Mouse (Mus musculus) mature B cell (primary cell): ENCODE data around the gene Pawr.

Source experiments
- in situ Hi-C: fragments of 300-500 bp; cut with MboI; formaldehyde crosslinking; loops from 2 replicates; pipeline ENCODE4 v1.14.3; 2019

Pawr gene

DNA sequence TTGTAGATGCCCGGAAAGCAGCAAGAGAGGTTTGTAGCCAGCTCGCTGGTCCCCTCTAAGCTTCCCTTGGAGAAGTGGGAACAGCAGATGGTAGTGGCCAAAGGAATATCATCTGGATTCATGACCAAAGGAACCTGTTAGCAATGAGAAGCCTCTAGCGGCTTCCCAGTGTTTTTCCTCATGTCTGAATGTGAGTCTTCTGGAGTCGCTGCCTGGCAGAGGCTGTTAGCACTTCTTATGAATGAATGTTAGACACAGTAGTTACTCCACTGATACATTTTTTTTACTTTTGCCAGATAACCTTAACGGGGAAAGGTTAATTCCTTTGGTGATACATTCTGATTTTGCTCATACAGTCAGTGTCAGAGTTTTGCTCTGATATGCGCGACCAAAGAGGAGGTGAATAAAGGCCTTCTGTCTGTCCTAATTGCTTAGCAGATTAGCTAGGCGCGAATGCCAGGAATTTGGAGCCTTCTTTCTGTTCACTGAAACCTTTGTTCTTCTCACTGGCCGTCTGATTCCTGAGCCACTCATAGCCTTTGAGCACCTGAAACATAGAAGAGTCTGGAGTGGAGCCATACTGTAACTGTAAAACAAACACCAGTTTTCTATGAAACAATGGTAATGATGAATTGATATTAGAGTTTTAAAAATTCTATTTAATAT is 22.9 kb downstream of the Pawr start:
- in situ Hi-C loops: no loop called here

DNA sequence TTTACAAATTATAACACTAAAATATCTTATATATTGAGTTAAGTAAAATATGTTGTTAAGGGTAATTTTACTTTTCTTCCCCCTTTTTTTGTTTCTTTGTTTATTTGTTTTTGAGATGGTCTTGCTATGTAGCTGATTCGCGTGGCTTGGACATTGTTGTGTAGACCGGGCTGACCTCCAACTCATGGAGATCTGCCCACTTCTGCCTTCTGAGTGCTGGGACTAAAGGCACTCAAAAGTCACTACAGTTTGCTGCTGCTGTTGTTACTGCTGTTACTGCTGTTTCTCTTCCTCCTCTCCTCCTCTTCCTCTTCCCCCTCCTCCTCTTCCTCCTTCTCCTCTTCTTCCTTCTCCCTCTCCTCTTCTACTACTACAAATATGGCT is 23.5 kb downstream of the Pawr start:
- in situ Hi-C loops: no loop called here

DNA sequence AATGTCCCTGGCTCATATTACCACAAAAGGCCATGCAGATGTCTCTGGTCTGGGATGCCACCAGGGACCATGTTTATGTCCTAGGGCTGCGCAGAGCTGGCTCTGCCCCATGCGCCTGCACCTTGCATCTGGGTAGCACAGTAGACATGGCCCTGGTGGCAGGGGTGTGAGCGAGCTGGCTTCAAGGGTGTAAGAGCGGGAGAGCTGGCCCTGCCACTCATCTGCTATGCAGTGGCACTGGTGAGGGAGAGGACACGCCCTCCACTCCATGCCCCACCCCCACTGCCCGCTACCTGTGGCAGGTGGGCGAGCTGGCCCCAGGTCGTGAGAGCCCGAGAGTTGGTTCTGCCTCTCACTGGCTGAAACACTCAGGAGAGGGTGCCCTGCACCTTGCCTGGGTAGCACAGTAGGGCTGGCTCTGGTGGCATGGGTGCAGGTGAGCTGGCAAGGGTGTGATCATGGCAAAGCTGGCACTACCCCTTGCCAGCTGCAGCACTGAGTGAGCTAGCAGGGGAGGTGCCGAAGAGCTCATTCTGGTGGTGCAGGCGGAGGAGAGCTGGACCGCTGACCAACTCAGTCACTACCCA is 24.8 kb downstream of the Pawr start:
- in situ Hi-C loops: no loop called here

DNA sequence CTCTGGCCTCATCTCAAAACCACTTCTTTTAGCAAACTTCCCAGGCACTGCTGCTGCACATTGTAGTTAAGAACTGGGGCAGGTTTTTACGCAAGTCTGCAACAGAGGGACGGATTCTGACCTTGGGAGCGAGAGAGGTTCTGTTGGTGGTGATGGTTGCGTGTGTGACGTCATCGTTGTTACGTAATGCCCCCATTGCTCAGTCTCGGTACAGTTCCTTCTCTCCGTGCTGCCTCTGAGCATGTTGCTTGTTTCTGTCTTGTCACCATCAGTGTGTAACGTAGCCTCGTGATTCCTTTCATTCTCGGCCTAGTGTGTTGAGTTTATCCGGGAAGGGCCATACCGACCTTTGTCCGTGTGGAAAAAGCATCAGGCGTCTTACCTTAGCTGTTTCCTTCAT is 28.1 kb downstream of the Pawr start:
- in situ Hi-C loops: no loop called here

DNA sequence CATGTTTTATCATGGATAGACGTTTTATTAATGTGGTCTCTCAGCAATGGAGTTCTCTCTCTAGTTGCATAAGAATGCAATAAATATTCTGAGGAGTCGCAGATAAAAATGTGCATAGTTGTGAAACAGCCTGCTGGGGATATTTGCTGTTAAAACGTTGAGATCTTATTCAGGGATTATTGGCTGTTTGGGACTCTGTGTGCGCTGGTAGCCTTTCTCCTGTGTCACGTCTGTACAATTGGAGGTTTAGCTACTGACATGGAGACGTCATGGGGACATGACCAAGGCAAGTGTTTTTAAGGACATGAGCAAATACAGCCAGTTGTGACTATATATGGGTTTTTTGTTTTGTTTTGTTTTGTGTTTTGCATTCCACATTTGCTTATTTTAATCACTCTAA is 28.9 kb downstream of the Pawr start:
- in situ Hi-C loops: no loop called here

DNA sequence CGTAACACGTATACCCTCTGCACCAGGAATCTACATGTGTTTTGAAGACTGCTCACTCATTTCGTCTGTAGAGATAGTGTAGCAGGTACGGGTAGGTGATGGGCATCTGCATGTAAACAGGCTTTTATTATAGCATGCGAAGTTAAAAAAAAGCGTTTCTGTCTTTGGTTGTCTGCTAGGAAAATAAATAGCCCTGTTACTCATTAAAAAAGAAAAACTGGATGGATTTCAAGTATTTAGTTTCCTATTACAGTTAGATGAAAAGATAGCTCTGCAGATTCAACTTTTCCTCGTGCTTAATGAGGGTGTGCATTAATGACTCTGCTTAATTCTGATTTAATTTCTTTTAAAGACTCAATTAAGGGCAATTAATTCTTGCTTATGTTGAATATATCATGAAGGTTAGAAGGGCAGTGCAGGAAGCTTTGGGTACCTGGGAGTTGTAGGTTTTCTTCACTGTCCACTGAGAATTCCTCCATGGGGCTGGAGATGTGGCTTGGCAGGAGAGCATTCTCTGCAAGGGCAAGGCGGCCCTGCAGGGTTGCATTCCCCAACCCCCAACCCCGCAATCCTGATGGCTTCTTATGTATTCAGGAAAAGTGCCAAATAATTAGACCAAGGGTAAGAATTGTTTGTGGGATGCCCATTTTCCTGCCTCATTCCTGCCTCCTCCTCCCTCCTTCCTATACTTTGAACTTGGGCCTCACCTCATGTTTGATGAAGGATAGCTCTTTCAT is 29.7 kb downstream of the Pawr start:
- in situ Hi-C loops: no loop called here

DNA sequence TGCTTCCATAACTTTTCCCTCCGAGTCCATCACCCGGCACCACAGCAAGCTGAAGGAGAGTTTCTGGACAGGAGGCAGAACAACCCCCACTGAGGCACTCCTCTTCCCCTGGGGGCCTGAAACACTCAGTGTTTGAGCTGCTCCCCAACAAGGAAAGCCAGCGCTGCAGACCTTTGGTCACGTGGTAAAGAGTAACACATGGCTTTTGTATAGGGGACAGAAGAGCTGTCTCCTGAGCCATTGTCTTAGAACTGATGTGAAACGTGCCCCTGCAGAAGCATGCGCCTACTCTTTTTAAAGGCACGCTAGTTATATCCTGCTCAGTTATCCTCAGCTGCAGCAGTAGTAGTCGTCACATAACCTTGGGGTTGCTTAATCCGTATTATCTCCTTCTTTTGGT is 32.0 kb downstream of the Pawr start:
- in situ Hi-C loops: no loop called here

DNA sequence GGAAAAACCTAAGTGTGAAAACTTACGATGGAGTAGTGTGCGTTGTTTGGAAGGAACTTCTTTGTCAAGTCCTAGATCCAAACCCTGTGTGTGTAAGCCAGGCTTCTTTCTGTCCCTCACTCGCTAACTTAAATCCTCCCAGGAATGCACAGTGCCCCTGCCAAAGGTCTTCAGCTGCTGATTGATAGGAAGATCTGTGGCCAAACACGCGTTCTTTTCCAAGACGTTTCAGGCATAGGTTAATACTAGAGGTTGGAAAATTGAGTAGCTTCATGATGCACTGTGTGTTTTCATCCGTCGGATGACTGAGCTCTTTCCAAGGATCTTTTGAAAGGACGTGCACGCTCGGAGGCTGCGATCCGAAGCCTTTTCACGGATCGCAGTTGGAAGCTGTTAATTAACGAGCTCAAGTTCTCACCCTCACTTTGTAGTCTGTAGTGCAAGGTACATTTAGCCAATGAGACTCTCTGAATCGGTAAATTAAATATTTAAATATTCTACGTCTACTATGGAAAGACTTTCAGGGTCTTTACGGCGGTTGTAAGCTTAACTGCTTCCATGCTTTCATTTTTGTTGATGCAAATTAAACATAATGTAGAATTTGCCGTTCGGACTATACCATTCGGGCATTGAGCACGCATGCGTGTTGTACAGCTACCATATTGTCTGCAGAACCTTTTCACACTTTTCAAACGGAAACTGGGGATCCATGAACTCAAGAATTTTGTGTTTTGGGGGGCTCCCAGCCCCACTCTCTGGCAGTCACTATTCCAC is 33.2 kb downstream of the Pawr start:
- in situ Hi-C loops: no loop called here

DNA sequence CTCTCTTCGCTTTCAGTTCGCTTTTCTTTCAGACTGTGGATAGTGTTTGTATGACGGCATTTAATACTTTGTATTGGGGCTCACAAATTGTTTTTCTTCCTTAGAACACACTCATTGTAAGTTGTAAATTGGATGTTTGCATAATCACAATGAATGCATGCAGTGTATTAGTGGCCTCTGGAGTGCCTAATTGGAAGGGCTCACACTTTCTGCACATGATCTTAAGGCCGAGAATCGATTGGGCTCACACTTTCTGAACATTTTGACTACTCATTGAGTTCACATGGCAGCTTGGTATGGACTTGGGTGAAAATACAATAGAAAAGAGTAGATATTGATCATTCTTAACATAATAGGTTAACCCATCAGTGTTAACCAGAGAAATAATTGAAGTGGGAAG is 34.3 kb downstream of the Pawr start:
- in situ Hi-C loops: no loop called here

DNA sequence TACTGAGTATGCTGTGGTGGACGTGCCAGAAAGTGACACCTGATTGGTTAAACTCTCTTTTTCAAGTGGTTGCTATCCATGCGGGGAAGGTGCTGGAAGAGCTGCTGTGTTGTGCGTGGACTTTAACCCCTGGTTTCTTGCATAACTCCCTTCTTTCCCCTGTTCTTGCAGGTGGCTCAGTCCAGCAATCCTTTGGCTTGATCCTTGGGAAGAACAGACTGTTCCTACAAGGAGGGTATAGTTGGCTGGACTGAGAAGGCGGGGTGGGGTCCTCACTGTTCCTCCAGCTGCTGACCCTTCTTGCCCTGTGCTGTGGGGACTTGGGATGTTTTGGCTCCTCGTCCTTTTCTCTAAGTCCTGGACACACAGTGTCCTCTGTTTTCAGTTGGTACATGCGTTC is 36.4 kb downstream of the Pawr start:
- in situ Hi-C loops: no loop called here

DNA sequence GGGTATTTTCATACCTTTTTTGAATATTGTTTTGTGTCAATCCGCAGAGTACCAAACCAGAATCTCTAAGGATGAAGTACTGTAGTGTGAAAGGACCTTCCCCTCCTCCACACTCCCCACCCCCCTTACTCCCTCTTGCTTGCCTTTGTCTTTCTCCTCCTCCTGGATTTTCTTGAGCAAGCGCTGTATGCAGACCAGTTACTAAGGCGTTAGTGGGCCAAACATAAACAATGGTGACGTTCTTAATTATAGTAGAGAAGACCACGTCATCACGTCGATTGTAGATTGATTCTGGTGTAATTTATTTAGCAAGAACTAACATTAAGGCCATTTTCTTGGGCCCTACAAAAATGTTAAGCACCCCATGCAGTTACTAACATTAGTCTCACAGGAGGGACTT is 40.3 kb downstream of the Pawr start:
- in situ Hi-C loops: no loop called here

DNA sequence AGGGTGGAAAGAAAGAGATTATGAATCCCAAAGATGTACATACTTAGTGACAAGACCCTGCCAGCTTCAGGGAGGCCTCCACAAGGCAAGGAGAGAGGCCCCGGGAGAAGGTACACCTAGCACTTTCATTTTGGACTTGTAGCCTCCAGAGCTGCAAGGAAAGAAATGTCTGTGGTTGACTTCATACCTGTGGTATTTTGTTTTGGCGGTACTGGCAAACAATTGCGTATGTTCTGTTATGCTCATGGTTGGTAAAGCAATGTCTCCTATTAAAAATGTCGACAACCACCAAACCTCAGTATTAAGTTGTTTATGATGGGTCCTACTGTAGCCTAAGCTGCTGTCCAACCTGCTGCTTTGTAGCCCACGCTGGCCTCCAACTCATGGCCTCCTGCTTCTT is 40.9 kb downstream of the Pawr start:
- in situ Hi-C loops: no loop called here

DNA sequence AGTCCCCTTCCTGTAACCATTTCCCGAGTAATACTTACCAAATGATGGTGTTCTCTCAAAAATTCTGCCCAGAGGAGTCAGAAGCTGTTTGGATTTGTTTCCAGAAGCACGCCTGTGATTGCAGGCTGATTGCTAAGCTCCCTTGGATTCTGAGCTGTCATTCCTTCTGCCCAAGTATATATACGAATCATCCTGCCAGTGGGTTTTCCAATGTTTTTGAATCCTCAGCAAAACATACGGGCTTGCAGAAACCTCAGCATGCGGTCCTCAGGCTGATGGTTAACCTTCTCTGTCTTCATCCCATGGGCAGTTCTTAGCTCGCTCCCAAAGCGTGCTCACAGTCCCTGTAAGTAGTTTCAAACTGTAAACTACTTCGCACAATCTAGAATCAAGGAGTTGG is 43.9 kb downstream of the Pawr start:
- in situ Hi-C loops: no loop called here

DNA sequence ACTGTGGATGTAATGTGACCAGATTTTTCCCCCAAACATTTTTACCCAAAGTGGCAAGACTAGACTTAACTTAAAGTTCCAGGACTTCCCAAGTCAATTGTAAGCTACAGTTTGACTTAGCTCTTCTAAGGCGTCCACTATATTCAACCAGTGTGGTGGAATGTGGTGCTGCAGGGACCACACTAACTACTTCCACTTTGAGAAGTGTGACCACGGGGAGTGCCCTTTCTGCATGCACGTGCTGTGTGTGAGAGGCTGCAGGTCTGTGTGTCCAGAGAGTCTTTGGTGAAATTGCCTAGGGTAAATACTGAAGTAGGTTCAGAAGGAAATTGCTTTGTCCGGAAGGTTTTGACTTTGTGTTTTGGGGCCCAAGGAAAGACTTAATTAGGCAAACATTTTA is 44.4 kb downstream of the Pawr start:
- in situ Hi-C loops: no loop called here

DNA sequence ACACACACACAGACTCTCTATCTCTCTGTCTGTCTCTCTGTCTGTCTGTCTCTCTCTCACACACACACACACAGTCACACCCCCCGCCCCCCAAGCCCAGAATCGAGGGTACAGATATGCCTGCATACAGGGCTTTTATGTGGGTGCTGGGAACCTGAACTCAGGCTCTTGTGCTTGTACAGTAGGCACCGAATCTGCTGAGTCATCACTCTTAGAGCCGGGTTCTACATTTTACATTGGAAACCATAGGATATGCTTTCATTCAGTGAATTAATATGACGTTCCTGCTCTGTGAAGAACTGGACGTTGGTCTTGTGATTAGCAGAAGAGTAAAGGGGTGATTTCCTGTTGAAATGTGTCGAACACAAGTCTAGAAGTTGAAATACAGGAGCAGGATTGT is 45.4 kb downstream of the Pawr start:
- in situ Hi-C loops: no loop called here

DNA sequence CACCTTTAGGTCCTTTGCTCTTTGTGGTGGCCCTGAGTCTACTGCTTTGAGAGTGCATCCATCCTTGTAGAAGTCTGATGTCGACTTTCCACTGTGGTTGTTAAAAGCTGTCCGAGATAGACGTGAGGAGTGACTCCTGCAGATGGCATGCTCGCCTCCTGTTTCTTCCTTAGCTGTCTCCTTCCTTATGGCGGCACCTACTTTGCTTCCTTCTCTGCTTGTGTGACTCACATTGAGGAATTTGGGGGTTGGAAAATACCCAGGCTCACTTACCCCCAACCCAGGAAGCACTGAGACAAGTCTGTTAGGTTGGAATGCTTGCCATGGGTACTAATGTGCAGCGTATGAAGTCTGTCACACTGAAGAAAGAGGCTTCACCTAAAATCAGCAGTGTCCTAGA is 46.1 kb downstream of the Pawr start:
- in situ Hi-C loops: no loop called here

DNA sequence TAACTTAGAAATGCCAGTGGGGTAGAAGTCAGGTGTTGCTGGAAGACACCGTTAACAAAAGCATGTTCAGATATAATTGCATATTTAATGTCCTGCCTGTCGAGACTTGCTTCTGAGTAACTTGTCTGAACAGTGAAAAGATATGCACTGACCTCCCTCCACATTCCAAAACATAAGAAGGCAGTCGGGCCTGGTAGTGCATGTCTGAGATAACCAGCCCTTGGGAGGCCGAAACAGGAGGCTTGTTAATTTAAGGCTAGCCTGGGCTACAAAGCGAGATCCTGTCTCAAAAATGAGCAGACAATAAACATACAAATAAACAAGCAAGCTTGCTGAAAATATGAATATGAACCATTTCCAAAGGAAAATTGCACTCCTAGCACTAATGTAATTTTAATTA is 46.6 kb downstream of the Pawr start:
- in situ Hi-C loops: no loop called here

DNA sequence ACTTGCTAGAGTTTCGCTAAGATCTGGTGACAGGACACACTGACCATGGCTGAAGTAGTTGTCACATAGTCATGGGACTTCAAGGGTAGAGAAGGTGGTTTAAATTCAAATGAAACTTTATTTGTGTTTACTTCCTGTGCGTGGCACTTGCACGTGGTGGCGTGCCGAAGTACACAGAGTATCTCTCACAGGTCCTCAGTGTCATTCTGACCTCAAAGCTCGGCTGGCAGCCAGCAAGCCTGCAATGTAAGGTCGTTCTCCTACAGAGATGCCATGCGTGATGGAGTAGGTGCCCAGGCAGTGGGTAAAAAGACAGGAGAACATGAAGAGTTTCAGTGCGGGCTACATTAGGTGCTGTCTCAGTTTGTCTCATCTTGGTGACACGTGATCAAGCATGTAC is 48.8 kb downstream of the Pawr start:
- in situ Hi-C loops: no loop called here

DNA sequence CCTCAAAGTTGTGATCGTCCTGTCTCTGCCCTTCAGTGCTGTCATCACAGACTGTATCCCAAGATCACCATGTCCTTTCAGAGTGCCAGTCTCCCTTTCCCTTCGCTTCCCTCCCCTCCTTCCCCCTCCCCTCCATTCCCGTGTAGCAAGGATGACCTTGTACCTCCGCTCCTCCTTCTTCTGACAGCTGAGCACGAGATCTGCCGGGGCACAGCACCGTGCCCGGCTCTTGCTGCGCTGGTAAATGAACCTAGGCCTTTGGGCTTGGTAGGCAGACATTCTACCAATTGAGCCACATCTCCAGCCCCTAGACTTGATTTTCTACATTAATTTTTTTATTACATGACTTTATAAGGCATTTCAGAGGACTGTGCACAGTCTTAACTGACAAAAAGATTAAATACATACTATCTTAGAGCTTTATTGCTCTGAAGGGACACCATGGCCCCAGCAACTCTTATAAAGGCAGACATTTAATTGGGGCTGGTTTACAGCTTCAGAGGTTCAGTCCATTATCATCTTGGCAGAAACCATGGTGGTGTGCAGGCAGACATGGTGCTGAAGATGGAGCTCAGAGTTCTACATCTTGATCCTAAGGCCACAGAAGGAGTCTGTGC is 52.3 kb downstream of the Pawr start:
- in situ Hi-C loops: no loop called here

DNA sequence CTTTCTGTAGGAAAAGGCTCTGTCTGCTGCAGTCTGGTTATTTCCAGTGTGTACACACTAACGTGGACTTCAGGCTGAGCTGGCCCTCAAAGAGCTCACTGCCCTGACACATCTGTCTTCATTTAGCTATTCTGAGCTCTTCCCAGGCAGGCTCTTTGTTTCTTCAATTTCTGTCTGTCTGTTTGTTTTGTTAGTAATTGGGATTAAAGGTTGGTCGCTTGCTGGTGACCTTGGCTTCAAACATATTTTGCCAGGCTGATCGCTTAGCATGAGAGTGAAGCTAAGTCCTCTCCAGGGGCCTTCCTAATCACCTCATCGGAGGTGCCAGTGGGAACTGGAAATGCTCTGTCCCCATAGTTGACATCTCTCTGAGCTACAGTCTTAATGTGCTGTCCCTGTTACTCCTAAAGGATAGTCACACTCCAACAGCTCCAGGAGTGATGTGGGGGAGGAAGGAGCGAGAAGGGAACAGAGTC is 53.6 kb downstream of the Pawr start:
- in situ Hi-C loops: no loop called here

DNA sequence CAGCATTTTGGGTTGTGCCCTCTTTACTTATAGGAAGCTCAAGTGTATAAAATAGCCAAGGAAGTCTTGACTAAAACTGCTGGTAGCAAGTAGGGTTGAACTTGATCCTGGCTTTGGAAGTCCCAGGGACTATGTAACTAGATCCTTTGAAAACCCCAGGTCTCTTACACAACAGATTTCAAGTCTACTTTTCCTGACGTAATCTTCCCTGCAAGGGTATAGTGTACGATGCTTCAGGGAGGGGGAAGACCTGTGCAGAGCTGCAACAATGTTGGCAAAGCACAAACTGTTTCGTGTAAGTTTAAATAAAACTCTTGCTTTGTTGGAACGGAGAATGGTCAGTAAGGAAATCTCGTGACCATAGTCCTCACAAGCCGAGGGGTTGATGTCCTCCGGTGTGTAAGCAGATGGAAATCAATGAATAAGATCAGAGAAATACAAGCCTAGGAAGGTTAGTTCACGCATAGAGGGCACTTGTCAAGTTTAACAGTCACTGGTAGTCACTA is 56.5 kb downstream of the Pawr start:
- in situ Hi-C loops: no loop called here
